Mouse (Mus musculus): ENCODE data around the gene Tmem191c.
"Not testable (repeated sequence)": the region's sequence is repeated elsewhere in the genome, so short reads cannot be mapped to it uniquely, and the experiment has no call there.

Tmem191c gene

DNA sequence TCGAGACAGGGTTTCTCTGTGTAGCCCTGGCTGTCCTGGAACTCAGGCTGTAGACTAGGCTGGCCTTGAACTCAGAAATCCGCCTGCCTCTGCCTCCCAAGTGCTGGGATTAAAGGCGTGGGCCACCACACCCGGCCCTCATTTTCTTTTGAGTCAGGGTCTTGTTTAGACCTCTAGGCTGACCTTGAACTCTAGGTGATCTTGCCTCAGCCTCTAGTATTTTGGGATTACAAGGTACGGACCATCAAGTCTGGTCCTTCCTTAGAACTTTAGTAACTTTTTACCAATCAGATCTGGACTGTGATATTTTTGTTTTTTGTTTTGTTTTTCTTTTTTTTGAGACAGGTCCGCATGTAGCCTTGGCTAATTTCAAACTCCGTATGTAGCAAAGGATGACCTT is at the start of gene Tmem191c:
Gene Tmem191c (plus strand): TSS at position 357 of the 400 bp plus-strand sequence.
- DNase-seq, result no peak

DNA sequence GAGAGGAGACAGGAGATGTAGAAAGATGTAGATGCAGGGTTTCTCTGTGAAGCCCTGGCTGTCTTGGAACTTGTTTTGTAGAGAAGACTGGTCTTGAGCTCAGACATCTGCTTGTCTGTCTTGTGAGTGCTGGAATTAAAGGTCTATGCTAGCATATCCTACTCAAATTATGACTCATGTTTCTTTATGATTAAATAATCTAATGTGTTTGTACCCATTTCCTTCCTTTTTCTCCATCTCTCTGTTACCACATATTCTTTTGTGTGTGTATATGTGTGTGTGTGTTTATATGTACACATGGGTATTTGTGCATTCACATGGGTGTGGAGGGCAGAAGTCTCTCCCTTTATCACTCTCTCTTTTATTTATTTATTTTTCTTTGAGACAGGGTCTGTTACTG is 49.4 kb upstream of the Tmem191c start:
- no peak for DNase-seq

DNA sequence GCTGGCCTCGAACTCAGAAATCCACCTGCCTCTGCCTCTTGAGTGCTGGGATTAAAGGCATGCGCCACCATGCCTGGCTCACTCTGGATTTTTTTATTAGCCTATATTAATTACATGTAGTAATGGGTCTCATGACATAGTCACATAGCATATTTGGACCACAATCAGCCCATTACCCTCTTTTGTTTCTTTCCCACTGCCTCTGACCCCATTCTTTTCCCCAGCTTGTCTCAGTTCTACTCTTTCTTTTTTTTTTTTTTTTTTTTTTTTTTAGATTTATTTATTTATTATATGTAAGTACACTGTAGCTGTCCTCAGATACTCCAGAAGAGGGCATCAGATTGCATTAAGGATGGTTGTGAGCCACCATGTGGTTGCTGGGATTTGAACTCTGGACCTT is 44.4 kb upstream of the Tmem191c start:
- not testable (repeated sequence) for DNase-seq

DNA sequence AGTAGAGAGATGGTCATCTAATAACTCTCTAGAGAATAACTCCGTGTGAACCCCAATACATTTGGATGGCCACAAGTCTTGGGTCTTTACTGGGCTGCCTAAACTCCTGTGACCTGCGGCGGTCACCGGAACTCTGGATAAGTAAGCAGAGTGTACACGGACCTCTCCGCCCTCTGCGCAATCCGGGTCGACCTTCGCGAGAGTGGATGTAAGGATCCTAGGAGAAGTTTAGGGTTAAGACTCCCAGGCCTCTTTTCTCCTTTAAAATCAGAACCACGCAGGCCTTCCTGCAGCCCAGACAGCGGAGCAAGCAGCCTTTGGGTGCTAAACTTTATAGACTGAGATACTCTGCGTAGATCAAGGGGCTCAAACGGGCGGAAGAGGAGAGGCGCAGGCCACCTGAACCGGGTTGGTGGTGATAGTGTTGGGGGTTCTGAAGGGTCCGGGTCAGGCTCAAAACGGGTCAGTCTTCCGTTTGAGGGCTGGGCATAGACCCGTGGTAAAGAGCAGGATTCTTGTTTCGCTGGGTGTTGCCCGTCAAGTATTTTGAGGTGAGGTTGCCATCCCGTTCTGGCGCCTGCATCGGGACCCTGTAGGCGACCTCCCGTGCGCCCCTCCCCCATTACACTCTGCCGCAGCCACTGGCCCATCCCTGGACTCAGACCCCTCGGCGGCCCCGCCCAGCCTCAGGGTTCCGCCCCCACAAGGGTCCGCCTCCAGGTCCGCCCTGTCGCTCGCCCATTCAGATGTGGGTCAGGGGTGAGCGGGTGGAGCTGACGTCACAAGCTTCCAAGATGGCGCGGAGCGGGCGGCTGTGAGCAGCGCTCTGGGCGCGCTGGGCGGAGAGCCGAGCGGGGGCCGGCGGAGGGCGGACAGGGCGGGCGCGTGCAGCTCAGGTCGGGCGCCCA is 42.8 kb upstream of the Tmem191c start, which contains the start of gene Hic2:
Gene Hic2 (plus strand): TSS at position 779 of the 908 bp plus-strand sequence.
- DNase-seq, result peak; percentile 89 to 91

DNA sequence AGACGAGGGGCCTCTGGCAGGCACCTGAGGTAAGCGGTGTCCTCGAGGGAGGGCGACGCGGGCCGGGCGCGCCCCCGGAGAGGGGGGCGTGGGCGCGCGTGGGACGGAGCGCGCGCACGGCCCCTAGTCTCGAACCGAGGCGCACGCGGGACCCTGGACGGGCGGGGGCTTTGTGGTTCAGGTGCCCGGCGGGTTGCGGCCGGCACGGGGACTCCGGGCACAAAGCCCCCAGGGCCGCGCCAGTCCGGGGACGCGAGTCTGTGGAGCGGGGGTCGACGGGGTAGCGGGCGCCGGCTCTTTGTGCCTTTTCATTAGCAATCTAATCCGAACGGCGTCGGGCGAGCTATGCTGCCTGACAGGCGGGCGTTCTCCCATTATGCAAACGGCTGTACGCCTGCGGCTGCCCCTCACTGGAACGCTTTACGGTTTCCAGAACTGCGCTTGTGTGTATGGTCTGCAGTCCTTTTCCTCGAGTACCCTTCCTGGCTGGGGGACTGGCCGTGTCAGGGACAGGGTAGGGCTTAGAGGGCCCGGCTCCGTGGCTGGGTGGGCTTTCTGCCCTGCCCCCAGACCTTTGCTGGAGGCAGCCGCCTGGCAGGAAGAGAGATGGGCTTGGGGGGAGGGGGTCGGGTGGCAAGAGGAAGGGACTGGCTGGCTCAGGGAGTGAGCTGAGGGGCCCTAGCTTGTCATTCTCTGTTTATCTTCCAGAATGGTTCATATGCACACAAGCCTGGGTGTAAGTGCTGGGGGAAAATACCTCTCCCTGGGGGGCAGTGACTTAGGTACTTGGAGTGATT is 42.0 kb upstream of the Tmem191c start:
- DNase-seq, result peak; percentile 37 to 49

DNA sequence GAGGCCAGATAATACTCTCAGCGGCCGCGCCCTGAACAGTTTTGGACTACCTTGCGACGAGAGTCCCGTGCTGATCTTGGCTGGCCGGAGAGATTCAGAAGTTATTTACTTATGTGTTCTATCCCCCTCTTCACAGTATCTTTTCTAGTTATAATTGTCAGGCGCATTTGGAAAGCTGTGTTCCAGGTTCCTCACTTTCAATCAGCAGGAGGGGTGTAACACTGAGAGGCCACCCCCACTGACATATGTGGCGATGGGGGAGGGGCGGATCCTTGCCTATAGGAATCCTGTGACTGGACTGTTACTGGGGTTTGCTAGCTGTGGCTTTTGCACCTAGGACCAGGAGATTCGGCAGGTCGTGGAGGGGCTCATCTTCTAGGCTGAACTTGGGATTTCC is 41.4 kb upstream of the Tmem191c start:
- DNase-seq, result no peak

DNA sequence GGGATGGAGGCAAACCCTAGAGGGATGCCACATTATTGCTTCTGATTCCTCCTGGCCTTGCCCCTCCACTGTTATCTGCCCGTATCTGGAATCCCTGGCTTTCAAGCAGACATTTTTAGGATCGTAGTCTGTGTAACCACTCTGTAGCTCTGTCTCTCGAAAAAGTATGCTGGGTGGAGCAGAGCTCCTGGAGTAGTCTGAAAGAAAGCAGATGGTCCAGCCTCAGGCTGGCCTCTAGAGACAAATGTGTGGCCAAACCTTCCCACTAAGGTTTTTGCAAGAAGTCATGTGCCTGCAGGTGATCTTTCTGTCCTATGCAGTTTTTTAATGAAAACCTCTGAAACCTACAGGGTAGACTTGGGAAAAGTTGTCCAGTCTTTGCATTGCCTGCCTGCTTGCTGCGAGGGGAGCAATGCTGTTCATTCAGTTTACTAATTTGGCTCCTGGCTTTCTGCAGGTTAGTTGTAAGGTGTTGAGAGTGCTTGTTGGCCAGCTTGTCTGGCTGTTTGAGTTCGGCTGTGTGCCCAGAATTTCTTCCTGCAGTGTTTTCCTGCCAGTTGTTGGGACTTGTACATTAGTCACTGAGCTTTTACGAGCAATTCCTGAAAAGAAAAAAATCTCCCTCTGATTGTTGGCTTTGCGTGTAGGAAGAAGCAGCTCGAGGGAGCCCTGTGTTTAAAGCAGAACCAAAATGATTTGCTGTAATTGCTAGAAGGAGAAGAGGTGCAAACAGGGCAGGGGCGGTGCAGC is 40.8 kb upstream of the Tmem191c start:
- DNase-seq, result no peak

DNA sequence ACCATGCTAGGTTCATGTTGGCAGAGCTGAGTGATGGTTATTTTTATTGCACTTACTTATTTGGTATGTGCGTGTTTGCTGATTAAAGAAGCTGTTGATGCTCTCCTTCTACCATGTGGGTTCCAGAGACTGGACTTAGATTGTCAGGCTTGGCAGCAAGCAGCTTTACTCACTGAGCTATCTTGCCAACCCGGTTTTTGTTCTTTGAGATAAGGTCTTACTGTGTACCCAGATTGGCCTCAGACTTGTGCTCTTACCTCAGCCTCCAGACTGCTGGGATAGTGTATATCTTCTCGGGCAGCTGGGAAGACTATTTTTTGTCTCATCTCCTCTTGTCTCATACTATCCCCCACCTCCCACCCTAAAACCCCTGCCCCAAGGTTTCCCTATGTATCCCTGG is 38.2 kb upstream of the Tmem191c start:
- DNase-seq, result no peak

DNA sequence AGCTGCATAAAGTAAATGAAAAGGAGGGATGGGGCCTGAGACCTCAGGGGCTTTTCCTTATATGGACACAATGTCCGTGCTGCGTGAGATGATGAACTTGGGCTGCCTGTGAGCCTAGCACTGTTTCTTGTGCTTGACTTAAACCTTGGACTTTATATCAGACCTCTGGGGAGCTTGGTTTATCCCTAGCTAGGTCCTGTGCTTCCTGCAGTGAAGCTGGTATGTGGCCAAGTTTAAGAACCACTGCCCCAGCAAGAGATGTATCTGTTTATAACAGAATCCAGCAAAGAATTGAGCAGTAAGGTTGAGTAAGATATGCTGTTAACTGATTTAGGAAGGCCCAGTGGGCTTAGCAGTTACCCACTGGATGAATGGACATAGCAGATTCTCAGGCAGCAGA is 36.5 kb upstream of the Tmem191c start:
- no peak for DNase-seq

DNA sequence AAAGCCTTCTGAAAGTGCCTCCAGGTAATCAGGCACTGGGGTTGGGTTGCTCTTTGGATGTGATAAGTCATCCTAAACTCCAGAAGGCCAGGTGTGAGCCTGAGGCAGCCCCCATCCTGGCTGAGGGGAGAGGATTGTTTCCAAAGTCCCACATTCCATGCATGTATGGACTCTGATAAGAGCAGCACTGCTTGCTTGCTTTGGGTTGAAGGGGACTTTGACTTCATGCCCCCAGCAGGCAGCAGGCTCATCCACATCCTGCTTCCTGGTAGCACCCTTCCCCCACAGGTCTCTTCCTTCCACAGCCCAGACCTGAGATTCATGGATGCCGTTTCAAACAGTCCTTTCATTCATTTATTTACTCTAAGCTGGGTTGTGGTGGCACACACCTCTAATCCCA is 32.1 kb upstream of the Tmem191c start:
- no peak for DNase-seq

DNA sequence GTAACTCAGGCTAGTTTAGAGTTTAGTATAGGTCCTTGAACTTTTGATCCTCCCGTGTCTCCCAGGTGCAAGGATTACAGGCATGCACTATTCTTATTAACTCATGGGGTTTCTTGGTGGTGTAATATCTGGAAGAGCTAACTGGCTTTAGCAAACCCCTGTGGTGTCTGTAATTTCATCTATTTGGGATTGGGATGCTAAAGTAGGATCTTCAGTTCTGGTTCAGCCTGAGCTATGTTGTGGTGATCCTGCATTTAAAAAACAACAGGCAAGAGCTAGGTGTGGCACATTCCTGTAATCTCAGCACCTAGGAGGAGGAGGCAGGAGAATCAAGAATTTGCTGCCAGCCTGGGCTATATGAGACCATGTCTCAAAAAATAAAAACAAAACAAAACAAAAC is 30.9 kb upstream of the Tmem191c start:
- DNase-seq, result no peak

DNA sequence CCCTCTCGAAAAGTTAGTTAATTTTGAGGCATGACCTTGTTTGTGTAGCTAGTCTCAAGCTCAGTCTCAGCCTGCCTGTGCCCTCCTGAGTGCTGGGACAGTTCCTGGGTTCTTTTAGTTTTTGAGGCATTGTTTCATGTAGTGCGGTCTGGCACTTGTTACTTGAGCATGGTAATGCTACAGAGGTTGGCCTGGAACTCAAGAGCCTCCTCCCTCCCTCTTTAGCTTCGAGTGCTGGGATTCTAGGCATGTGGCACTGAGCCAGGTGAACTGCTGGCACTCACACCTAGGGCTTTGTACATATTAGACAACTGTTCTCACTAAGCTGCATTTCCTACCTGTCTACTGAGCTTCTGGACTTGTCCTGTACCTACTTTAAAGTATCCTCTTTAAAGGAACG is 28.1 kb upstream of the Tmem191c start:
- DNase-seq, result no peak

DNA sequence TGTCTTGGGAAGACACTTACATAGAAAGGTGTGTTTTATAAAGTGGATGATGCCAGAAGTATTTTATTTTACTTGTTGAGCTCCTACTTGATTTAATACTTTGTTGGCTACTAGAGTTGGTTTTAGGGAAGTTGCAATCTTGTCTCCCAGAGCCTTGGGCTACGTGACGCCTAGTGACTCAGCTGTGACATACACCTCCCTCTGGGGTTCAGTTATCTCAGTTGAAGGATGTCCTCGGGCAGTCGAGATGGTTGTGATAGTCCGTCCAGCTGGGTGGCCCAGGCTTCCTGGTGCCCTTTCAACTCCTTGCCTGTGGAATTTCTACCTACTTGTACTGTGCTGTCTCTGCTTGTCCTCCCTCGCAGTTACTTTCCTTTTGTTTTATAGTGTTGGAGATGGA is 26.7 kb upstream of the Tmem191c start:
- no peak for DNase-seq

DNA sequence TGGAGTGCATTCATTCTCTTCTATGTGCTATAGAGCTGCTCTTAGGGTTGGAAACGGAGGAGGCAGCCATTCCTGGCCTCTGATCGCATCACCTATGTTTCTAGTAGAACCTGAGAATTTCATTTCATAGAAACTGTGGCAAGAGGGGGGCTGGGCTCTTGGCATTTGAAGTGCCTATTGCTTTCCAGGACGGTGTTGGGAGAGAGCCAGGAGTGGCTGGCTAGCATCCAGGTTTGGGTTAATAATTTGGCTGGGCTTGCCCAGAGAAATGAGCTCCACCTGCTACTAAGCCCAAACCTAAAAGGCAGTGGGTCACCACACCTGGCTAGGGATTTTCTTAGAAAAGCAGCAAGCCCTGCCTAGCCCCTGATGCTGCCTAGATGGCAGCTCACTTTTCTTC is 24.3 kb upstream of the Tmem191c start:
- DNase-seq, result no peak

DNA sequence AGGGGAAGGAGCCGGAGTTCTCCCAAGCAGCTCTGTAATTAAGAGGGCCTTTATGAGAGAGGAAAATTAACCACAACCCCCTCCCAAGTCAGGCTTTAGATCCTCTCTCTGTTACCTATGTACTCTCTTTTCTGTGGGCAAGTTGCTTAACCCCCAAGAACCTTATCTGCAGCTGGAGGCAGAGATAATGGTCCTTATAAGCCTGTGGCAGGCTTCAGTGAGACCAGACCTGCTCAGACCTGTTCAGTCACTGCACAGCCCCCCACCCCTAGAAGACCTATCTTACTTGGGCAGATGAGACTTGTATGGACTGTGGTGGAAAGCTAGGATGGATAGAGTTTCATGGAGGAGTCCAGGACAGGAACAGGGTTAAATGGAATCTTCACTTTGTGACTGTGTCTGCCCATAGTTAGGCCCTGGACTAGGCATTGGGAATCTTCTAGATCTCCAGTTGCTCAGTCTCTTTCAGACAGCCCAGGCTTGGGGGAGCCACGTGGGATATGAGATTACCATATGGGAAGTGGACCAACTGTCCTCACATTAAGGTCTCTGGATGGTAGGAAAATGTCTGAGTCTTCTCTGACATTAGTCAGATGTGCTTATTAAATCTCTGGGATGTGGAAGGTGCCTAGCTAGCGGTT is 23.7 kb upstream of the Tmem191c start:
- DNase-seq, result no peak

DNA sequence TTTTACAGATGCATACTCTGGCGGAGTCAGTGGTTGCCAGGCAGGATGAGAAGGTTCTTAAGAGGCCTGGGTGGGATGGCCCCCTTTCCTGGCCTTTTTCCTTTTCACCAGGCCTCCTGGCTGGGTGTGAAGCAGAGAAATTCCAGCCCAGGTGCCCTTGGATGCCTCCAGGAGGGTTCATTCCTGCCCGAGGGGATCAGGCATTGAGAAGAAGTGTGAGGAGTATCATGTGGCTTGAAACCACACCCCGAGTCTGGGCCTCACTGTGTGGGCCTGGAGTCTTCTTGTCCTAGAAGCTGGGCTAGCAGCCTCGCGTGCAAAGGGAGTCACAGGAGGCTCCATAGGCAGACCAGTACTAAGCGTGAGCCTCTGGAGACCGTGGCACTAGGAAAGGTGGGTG is 23.0 kb upstream of the Tmem191c start:
- no peak for DNase-seq

DNA sequence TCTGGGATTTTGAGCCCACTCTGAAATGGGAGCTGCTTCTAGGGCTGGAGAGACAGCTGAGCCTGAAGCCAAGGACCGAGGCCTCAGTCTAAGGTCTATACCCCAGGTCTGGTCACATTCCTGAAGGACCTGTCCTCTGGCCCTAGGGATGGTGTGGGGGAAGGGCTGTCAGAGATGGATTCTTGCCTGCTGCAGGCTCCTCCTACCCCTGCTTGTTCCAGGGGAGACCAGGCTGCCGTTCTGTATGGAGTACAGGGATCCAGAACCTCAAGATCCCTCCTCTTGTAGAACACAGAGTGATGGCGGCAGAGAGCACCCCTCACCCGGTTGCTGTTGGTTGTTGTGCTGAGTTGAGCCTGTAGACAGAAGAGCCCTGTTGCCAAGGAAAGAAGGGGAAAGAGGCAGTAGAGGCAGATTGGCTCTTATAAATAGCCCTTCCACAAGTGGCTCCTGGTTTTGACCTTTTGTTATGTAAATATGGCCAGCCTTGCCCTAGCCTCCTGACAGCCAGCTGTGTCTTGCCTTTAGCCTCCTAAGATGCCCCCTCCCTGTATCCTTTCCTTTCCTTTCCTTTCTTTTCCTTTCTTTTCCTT is 21.8 kb upstream of the Tmem191c start:
- no peak for DNase-seq

DNA sequence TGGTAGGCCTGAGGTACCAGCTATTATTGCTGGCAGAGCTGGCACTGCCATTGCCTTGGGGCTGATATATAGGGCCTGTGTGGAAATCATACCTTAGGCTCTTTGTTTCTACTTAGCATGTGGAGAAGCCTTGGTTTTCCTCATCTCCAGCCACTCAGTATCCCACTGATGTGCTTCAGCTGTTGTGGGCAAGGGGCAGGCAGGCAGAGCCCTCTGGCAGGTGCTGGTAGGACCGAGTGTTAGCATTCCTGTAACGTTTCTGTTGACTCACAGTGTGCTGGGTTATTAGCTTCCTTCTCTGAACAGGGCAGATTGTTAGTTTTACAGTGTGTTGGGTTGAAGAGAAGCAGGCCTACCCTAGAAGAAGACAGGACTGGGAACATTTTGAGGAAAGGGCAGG is 20.6 kb upstream of the Tmem191c start:
- no peak for DNase-seq

DNA sequence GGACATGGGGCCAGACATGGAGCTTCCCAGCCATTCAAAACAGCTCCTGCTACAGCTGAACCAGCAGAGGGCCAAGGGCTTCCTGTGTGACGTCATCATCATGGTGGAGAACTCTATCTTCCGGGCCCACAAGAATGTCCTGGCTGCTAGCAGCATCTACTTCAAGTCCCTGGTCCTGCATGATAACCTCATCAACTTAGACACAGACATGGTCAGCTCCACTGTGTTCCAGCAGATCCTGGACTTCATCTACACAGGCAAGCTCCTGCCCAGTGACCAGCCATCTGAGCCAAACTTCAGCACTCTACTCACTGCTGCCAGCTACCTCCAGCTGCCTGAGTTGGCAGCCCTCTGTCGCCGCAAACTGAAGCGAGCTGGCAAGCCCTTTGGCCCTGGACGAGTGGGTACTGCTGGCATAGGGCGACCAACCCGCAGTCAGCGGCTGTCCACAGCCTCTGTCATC is 18.5 kb upstream of the Tmem191c start:
- no peak for DNase-seq

DNA sequence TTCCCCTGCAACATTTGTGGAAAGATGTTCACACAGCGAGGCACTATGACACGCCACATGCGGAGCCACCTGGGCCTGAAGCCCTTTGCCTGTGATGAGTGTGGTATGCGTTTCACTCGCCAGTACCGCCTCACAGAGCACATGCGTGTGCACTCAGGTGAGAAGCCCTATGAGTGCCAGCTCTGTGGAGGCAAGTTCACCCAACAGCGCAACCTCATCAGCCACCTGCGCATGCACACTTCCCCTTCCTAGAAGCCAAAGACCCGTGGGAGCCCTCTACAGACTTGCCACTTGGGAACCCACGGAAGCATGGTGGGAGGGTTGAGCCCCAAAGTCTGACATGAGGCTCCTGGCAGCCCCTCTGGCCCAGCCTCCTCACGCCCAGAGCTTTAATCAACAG is 17.0 kb upstream of the Tmem191c start:
- no peak for DNase-seq

DNA sequence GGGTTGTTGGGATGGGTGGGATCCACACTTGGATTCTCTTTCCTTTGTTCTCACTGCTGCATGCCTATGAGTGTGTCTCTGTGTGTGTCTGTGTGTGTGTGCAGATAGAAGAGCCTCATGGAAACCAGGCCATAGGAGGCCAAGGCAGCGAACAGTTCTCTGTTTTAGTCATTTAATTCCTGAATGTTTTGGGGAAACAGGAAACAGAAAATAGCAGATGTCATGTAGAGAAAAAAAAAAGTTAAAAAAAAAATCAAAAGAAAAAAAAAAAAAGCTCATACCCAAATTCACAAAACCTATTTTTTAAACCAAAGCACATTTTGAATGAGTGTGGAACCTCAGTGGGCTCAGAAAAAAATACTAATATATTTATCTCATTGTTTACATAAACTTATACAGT is 14.5 kb upstream of the Tmem191c start:
- DNase-seq, result no peak

DNA sequence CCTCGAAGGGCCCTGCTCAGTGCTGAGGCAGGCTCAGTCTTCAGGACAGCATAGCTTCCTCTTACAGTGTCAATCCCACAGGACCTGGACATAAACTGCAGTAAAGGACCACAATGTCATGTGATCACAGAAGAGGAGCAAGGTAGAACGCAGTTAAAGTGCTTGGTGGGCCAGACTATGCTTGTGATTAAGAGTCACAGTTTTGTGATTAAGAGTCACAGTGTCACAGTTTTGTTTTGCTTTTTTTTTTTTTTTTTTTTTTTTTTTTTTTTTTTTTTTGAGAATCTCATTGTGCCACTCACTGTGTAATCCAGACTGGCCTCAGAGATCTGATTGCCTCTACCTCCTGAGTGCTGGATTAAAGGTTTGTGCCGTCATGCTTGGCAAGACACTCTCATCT is 9.8 kb upstream of the Tmem191c start:
- no peak for DNase-seq

Measured in thymus, adult 18-20 months (tissue).